Mouse (Mus musculus) MEL (cell line): ENCODE data around the gene D16Ertd472e. TPM values are rescaled to one million over a fixed set of nuclear protein-coding genes. Genes with fewer than 3 reads are reported as not detected.

Source experiments
- DNase-seq: peaks from one replicate; pipeline ENCODE4 v3.0.0; 2011; ENCODE audit warnings: low read depth, low spot score
- H3K27ac ChIP-seq: 2 replicates; pipeline ENCODE4 v1.5.1; 2012; ENCODE audit warnings: low read depth, mild to moderate bottlenecking, control low read depth, low read length, moderate library complexity; ENCODE audit not compliant: control insufficient read depth
- H3K27me3 ChIP-seq, 2 experiments: fragments of 150-350 bp in 1 of 2; sonication (generic) in 1 of 2; 2 replicates each; pipeline ENCODE4 v1.6.1; 2012; ENCODE audit warnings: low read length in 2 of 2, mild to moderate bottlenecking in 2 of 2, improper control_type of control experiment in 1 of 2, moderate library complexity in 1 of 2; ENCODE audit not compliant: insufficient read depth in 2 of 2, control insufficient read depth in 1 of 2
- H3K36me3 ChIP-seq, 2 experiments: 2 replicates each; pipeline ENCODE4 v1.6.1; 2012 to 2014; ENCODE audit warnings: low read length in 2 of 2, improper control_type of control experiment in 1 of 2, inconsistent platforms in 1 of 2, mild to moderate bottlenecking in 1 of 2; ENCODE audit not compliant: insufficient read depth in 2 of 2, control insufficient read depth in 1 of 2
- H3K4me1 ChIP-seq, 2 experiments: fragments of 150-350 bp in 1 of 2; sonication (generic) in 1 of 2; 2 replicates each; pipeline ENCODE4 v1.6.1; 2012; ENCODE audit warnings: low read length in 2 of 2, improper control_type of control experiment in 1 of 2, mild to moderate bottlenecking in 1 of 2; ENCODE audit not compliant: insufficient read depth in 2 of 2, control insufficient read depth in 1 of 2
- H3K4me3 ChIP-seq, 2 experiments: fragments of 150-350 bp in 1 of 2; sonication (generic) in 1 of 2; 2 replicates each; pipeline ENCODE4 v1.5.1; 2012; ENCODE audit warnings: low read depth in 2 of 2, low read length in 2 of 2, mild to moderate bottlenecking in 2 of 2, moderate library complexity in 2 of 2, control low read depth in 1 of 2, improper control_type of control experiment in 1 of 2; ENCODE audit not compliant: control insufficient read depth in 1 of 2, insufficient read depth in 1 of 2
- H3K79me2 ChIP-seq: 2 replicates; pipeline ENCODE4 v1.6.1; 2012; ENCODE audit warnings: mild to moderate bottlenecking, low read length, moderate library complexity; ENCODE audit not compliant: control insufficient read depth, poor library complexity, insufficient read depth
- H3K9ac ChIP-seq: 2 replicates; pipeline ENCODE4 v1.6.1; 2012; ENCODE audit warnings: low read depth, mild to moderate bottlenecking, control low read depth, low read length, moderate library complexity; ENCODE audit not compliant: control insufficient read depth, poor library complexity, severe bottlenecking
- H3K9me3 ChIP-seq: fragments of 150-350 bp; sonication (generic); replicated peaks from 2 replicates; pipeline ENCODE4 v1.6.1; 2012; ENCODE audit warnings: mild to moderate bottlenecking, low read length, improper control_type of control experiment, moderate library complexity; ENCODE audit not compliant: insufficient read depth
- CHD1 ChIP-seq: IDR thresholded peaks from 2 replicates; pipeline ENCODE4 v1.6.1; 2012; ENCODE audit warnings: low read depth, mild to moderate bottlenecking, inconsistent platforms, low read length, improper control_type of control experiment
- CHD2 ChIP-seq: IDR thresholded peaks from 2 replicates; pipeline ENCODE4 v1.6.1; 2011; ENCODE audit warnings: low read length, improper control_type of control experiment
- CTCF ChIP-seq, 3 experiments: IDR thresholded peaks in 2 of 3; conservative IDR thresholded peaks in 1 of 3; 2 replicates each; pipeline ENCODE4 v1.5.1; 2011 to 2012; ENCODE audit warnings: low read length in 3 of 3, low read depth in 2 of 3, mild to moderate bottlenecking in 2 of 3, improper control_type of control experiment in 1 of 3, inconsistent platforms in 1 of 3, mixed read lengths in 1 of 3, moderate library complexity in 1 of 3; ENCODE audit not compliant: control insufficient read depth in 1 of 3, insufficient read depth in 1 of 3, poor library complexity in 1 of 3, severe bottlenecking in 1 of 3
- E2F4 ChIP-seq: IDR thresholded peaks from 2 replicates; pipeline ENCODE4 v1.6.1; 2011; ENCODE audit warnings: low read depth, low read length, improper control_type of control experiment, borderline replicate concordance
- ETS1 ChIP-seq: IDR thresholded peaks from 2 replicates; pipeline ENCODE4 v1.6.1; 2012; ENCODE audit warnings: low read depth, mild to moderate bottlenecking, inconsistent platforms, low read length, improper control_type of control experiment, moderate library complexity
- GABPA ChIP-seq: IDR thresholded peaks from 2 replicates; pipeline ENCODE4 v1.6.1; 2012; ENCODE audit warnings: low read depth, mild to moderate bottlenecking, inconsistent platforms, low read length, improper control_type of control experiment, moderate library complexity
- GATA1 ChIP-seq: IDR thresholded peaks from 2 replicates; pipeline ENCODE4 v1.6.1; 2011; ENCODE audit warnings: low read depth, low read length, improper control_type of control experiment
- JUND ChIP-seq: IDR thresholded peaks from 2 replicates; pipeline ENCODE4 v1.6.1; 2011; ENCODE audit warnings: low read depth, mild to moderate bottlenecking, improper control_type of control experiment, low read length
- MAFK ChIP-seq: IDR thresholded peaks from 2 replicates; pipeline ENCODE4 v1.6.1; 2011; ENCODE audit warnings: low read depth, mild to moderate bottlenecking, low read length, improper control_type of control experiment, borderline replicate concordance
- MAZ ChIP-seq: IDR thresholded peaks from 2 replicates; pipeline ENCODE4 v1.6.1; 2012; ENCODE audit warnings: low read depth, mild to moderate bottlenecking, inconsistent platforms, low read length, improper control_type of control experiment
- MEF2A ChIP-seq: IDR thresholded peaks from 2 replicates; pipeline ENCODE4 v1.6.1; 2014; ENCODE audit warnings: low read depth, mild to moderate bottlenecking, inconsistent platforms, low read length, improper control_type of control experiment; ENCODE audit not compliant: poor library complexity, insufficient replicate concordance, severe bottlenecking; ENCODE audit errors: extremely low read depth
- MXI1 ChIP-seq: IDR thresholded peaks from 2 replicates; pipeline ENCODE4 v1.6.1; 2011; ENCODE audit warnings: mild to moderate bottlenecking, low read depth, low read length, improper control_type of control experiment
- NELFE ChIP-seq: IDR thresholded peaks from 2 replicates; pipeline ENCODE4 v1.6.1; 2011; ENCODE audit warnings: low read depth, low read length, improper control_type of control experiment
- POLR2AphosphoS5 ChIP-seq: IDR thresholded peaks from 2 replicates; pipeline ENCODE4 v1.6.1; 2012; ENCODE audit warnings: low read depth, borderline replicate concordance, mild to moderate bottlenecking, inconsistent platforms, low read length, moderate library complexity, mixed read lengths
- RAD21 ChIP-seq: IDR thresholded peaks from 2 replicates; pipeline ENCODE4 v1.6.1; 2011; ENCODE audit warnings: mild to moderate bottlenecking, low read depth, low read length, improper control_type of control experiment
- RCOR1 ChIP-seq: IDR thresholded peaks from 2 replicates; pipeline ENCODE4 v1.6.1; 2012; ENCODE audit warnings: low read depth, mild to moderate bottlenecking, inconsistent platforms, low read length, improper control_type of control experiment
- SMC3 ChIP-seq: IDR thresholded peaks from 2 replicates; pipeline ENCODE4 v1.6.1; 2011; ENCODE audit warnings: low read depth, low read length, improper control_type of control experiment
- TAL1 ChIP-seq: IDR thresholded peaks from 2 replicates; pipeline ENCODE4 v1.6.1; 2012; ENCODE audit warnings: mild to moderate bottlenecking, inconsistent platforms, low read length, moderate library complexity, mixed read lengths
- TBP ChIP-seq: IDR thresholded peaks from 2 replicates; pipeline ENCODE4 v1.8.0; 2011; ENCODE audit warnings: low read depth, low read length, improper control_type of control experiment
- TCF12 ChIP-seq: IDR thresholded peaks from 2 replicates; pipeline ENCODE4 v1.6.1; 2014; ENCODE audit warnings: low read depth, mild to moderate bottlenecking, inconsistent platforms, low read length, improper control_type of control experiment, moderate library complexity
- polyA plus RNA-seq, 2 experiments: library from polyadenylated mRNA; stranded (reverse) in 1 of 2; unstranded in 1 of 2; fragments of >175 nt in 1 of 2; fragments of >200 nt in 1 of 2; gene quantifications; 2 replicates each; pipeline versions ENCODE4 v1.2.1 to v1.2.4; 2012; ENCODE audit warnings: low replicate concordance in 2 of 2, low read depth in 1 of 2; ENCODE audit not compliant: insufficient read length in 2 of 2, insufficient read depth in 1 of 2, missing spikeins in 1 of 2
- total RNA-seq: library from RNA; depleted of rRNA; stranded (reverse); fragments of 300-350 nt; gene quantifications from 2 replicates; pipeline ENCODE4 v1.2.3, GENCODE M21; 2012

Gene D16Ertd472e
- total and polyA plus RNA-seq, 3 experiments: 23.0 to 30.4 (median 23.6) TPM

DNA sequence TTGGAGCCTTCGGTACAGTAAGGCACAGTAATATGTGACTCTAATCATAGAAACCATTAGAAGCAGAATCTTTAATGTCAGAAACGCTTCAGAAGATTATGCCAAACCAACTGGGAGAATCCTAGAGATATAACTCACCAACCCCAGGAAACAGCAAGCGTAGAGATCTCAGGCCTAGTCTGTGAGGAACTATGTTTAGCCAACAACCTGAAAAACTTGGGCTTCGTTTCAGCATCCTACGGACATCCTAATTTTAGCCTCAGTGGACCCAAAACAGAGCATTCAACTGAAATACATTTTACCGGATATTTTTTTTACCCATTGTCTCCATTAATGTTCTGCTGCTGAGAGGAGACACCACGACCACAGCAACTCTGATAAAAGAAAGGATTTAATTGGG, 3.9 kb upstream of the D16Ertd472e start:
- Histone ChIP-seq H3K79me2 (peaks cover 9% of the 10 kb centered on the region), H3K27ac (no peak overlapping the region), H3K4me3 (no peak overlapping the region), H3K4me1 (no peaks in the 10 kb centered on the region; a peak in 1 of 4 replicates), H3K9ac (no peak overlapping the region), H3K27me3 (no peaks in the 10 kb centered on the region), H3K9me3 (no peaks in the 10 kb centered on the region), H3K36me3 (peaks cover 0 to 4% of the 10 kb centered on the region in 2 experiments; a peak in 2 of 4 replicates)
- no peak for DNase-seq
- TF ChIP-seq GABPA (no peak), JUND (no peak), TCF12 (no peak), MAFK (no peak), E2F4 (no peak), CHD1 (no peak), TAL1 (no peak), NELFE (no peak), TBP (no peak), POLR2AphosphoS5 (no peak), GATA1 (no peak), CHD2 (no peak), CTCF (IDR thresholded peaks at IDR 0.05 in 2 of 3, conservative IDR thresholded peaks at IDR 0.05 in 1 of 3; ENCODE audit: control insufficient read depth in 1 of 3, insufficient read depth in 1 of 3, low read depth in 2 of 3, low read length in 3 of 3, poor library complexity in 1 of 3, severe bottlenecking in 1 of 3) (no peak), MXI1 (no peak), MAZ (no peak), ETS1 (no peak), RAD21 (no peak), RCOR1 (no peak), SMC3 (no peak)

- Histone ChIP-seq H3K36me3 (peaks cover 0 to 8% of the 10 kb centered on the region in 2 experiments; a peak in 2 of 4 replicates), H3K9ac (no peak overlapping the region), H3K27me3 (no peaks in the 10 kb centered on the region), H3K4me3 (no peak overlapping the region), H3K9me3 (no peaks in the 10 kb centered on the region), H3K79me2 (peaks cover 16% of the 10 kb centered on the region), H3K27ac (no peak overlapping the region), H3K4me1 (peaks cover 2% of the 10 kb centered on the region in 2 experiments)
- TF ChIP-seq MEF2A (no peak), SMC3 (no peak), NELFE (no peak)
- no peak for DNase-seq
Observed at GRCm38 (mm10) chr16:78579386-78579785, 2.9 kb upstream of the D16Ertd472e start.
